Mouse (Mus musculus) ZHBTc4 (cell line): ENCODE measurements at regions not wholly inside any gene's neighbourhood (a gene's known extent, or its start where the extent isn't known, plus 50 kb on each side); places are given as distances from the start of the nearest gene placed in this dataset.

Experiments used
- DNase-seq: peaks from one replicate; pipeline ENCODE4 v3.0.0-alpha.2; 2011; ENCODE audit warnings: low read depth, low spot score

GRCm38 (mm10) chr8:78148006-78148405 lies 65.1 kb upstream of the Ttc29 start:
- peak; percentile 62 for DNase-seq

GRCm38 (mm10) chr8:78154873-78155272 lies 58.2 kb upstream of the Ttc29 start:
- no peak for DNase-seq

GRCm38 (mm10) chr8:78162046-78162445 lies 51.1 kb upstream of the Ttc29 start:
- DNase-seq, result no peak

- DNase-seq, result no peak
These were observed 50.2 kb upstream of the Ttc29 start for GRCm38 (mm10) chr8:78162763-78163508.
